Mouse (Mus musculus) CH12.LX (cell line): ENCODE measurements around the gene Ncoa3. TPM values are rescaled to one million over a fixed set of nuclear protein-coding genes. Genes with fewer than 3 reads are reported as not detected.

ENCODE experiments used
- DNase-seq: peaks from one replicate; pipeline ENCODE4 v3.0.0-alpha.2; 2013; ENCODE audit errors: extremely low read depth
- H3K27ac ChIP-seq: 2 replicates; pipeline ENCODE4 v1.5.1; 2012; ENCODE audit warnings: low read depth, mild to moderate bottlenecking, control low read depth, moderate library complexity; ENCODE audit not compliant: insufficient read depth
- H3K27me3 ChIP-seq: replicated peaks from 2 replicates; pipeline ENCODE3; 2012; ENCODE audit warnings: inconsistent platforms
- H3K36me3 ChIP-seq, 2 experiments: replicated peaks in 1 of 2; 2 replicates each; pipeline versions ENCODE3 to v1.6.1; 2012; ENCODE audit warnings: inconsistent platforms in 1 of 2, low read length in 1 of 2, mild to moderate bottlenecking in 1 of 2, mixed read lengths in 1 of 2, moderate library complexity in 1 of 2; ENCODE audit not compliant: control insufficient read depth in 1 of 2, insufficient read depth in 1 of 2
- H3K4me1 ChIP-seq, 2 experiments: 2 replicates each; pipeline ENCODE4 v1.6.1; 2012; ENCODE audit warnings: inconsistent platforms in 1 of 2, moderate library complexity in 1 of 2; ENCODE audit not compliant: insufficient read depth in 2 of 2, control insufficient read depth in 1 of 2
- H3K4me2 ChIP-seq: 2 replicates; pipeline ENCODE4 v1.6.1; 2012; ENCODE audit warnings: low read depth, mild to moderate bottlenecking, control low read depth; ENCODE audit not compliant: poor library complexity, insufficient read depth, severe bottlenecking
- H3K4me3 ChIP-seq, 3 experiments: fragments of 150-350 bp in 1 of 3; sonication (generic) in 1 of 3; replicated peaks in 1 of 3; 2 replicates each; pipeline versions ENCODE3 to v1.5.1; 2011 to 2012; ENCODE audit warnings: low read depth in 2 of 3, low read length in 2 of 3, mild to moderate bottlenecking in 2 of 3, moderate library complexity in 2 of 3, control low read depth in 1 of 3, improper control_type of control experiment in 1 of 3, inconsistent platforms in 1 of 3, mixed read lengths in 1 of 3; ENCODE audit not compliant: poor library complexity in 1 of 3
- H3K79me2 ChIP-seq: replicated peaks from 2 replicates; pipeline ENCODE4 v1.6.1; 2012; ENCODE audit warnings: mild to moderate bottlenecking, moderate library complexity; ENCODE audit not compliant: control insufficient read depth, poor library complexity, insufficient read depth, severe bottlenecking; ENCODE audit errors: extremely low read depth
- H3K9ac ChIP-seq: 2 replicates; pipeline ENCODE4 v1.6.1; 2012; ENCODE audit warnings: low read depth, mild to moderate bottlenecking, control low read depth, moderate library complexity; ENCODE audit not compliant: insufficient read depth
- H3K9me3 ChIP-seq: replicated peaks from 2 replicates; pipeline ENCODE3; 2012; ENCODE audit warnings: low read length, inconsistent platforms, mixed read lengths
- BHLHE40 ChIP-seq: IDR thresholded peaks from 2 replicates; pipeline ENCODE4 v1.6.1; 2011; ENCODE audit warnings: mild to moderate bottlenecking, low read depth, low read length, improper control_type of control experiment
- CHD1 ChIP-seq: IDR thresholded peaks from 2 replicates; pipeline ENCODE4 v1.6.1; 2012; ENCODE audit warnings: low read depth, low read length, improper control_type of control experiment, inconsistent platforms
- CHD2 ChIP-seq: IDR thresholded peaks from 2 replicates; pipeline ENCODE4 v1.6.1; 2011; ENCODE audit warnings: low read length, improper control_type of control experiment
- CTCF ChIP-seq, 2 experiments: IDR thresholded peaks in 1 of 2; conservative IDR thresholded peaks in 1 of 2; 2 replicates each; pipeline ENCODE4 v1.5.1; 2011 to 2012; ENCODE audit warnings: low read depth in 2 of 2, low read length in 2 of 2, improper control_type of control experiment in 1 of 2, inconsistent platforms in 1 of 2, mild to moderate bottlenecking in 1 of 2, moderate library complexity in 1 of 2
- E2F4 ChIP-seq: IDR thresholded peaks from 2 replicates; pipeline ENCODE4 v1.6.1; 2011; ENCODE audit warnings: low read depth, low read length, improper control_type of control experiment; ENCODE audit not compliant: insufficient replicate concordance
- EP300 ChIP-seq: IDR thresholded peaks from 2 replicates; pipeline ENCODE4 v1.6.1; 2011; ENCODE audit warnings: low read length, improper control_type of control experiment
- ETS1 ChIP-seq: conservative IDR thresholded peaks from 2 replicates; pipeline ENCODE4 v1.6.1; 2012; ENCODE audit warnings: low read depth, mild to moderate bottlenecking, inconsistent platforms, low read length, improper control_type of control experiment, moderate library complexity
- IRF4 ChIP-seq: IDR thresholded peaks from 2 replicates; pipeline ENCODE4 v1.6.1; 2014; ENCODE audit warnings: low read depth, mild to moderate bottlenecking, inconsistent platforms, low read length, improper control_type of control experiment
- JUND ChIP-seq: conservative IDR thresholded peaks from 2 replicates; pipeline ENCODE4 v1.6.1; 2011; ENCODE audit warnings: low read depth, low read length, improper control_type of control experiment
- MAFK ChIP-seq: IDR thresholded peaks from 2 replicates; pipeline ENCODE4 v1.6.1; 2011; ENCODE audit warnings: low read length, improper control_type of control experiment; ENCODE audit not compliant: insufficient replicate concordance
- MAX ChIP-seq: IDR thresholded peaks from 2 replicates; pipeline ENCODE4 v1.6.1; 2011; ENCODE audit warnings: low read length, improper control_type of control experiment
- MEF2A ChIP-seq: IDR thresholded peaks from 2 replicates; pipeline ENCODE4 v1.6.1; 2014; ENCODE audit warnings: low read depth, mild to moderate bottlenecking, inconsistent platforms, low read length, improper control_type of control experiment, borderline replicate concordance
- NELFE ChIP-seq: IDR thresholded peaks from 2 replicates; pipeline ENCODE4 v1.6.1; 2011; ENCODE audit warnings: low read depth, low read length, improper control_type of control experiment
- NRF1 ChIP-seq: IDR thresholded peaks from 2 replicates; pipeline ENCODE4 v1.6.1; 2014; ENCODE audit warnings: low read depth, mild to moderate bottlenecking, inconsistent platforms, low read length, improper control_type of control experiment, moderate library complexity
- RCOR1 ChIP-seq: conservative IDR thresholded peaks from 2 replicates; pipeline ENCODE4 v1.6.1; 2012; ENCODE audit warnings: low read depth, mild to moderate bottlenecking, inconsistent platforms, low read length, improper control_type of control experiment
- SMC3 ChIP-seq: IDR thresholded peaks from 2 replicates; pipeline ENCODE4 v1.6.1; 2011; ENCODE audit warnings: low read depth, low read length, improper control_type of control experiment
- TBP ChIP-seq: conservative IDR thresholded peaks from 2 replicates; pipeline ENCODE4 v1.6.1; 2011; ENCODE audit warnings: low read depth, low read length, improper control_type of control experiment
- USF1 ChIP-seq: IDR thresholded peaks from 2 replicates; pipeline ENCODE4 v1.6.1; 2014; ENCODE audit warnings: low read depth, mild to moderate bottlenecking, inconsistent platforms, low read length, improper control_type of control experiment
- ZC3H11A ChIP-seq: IDR thresholded peaks from 2 replicates; pipeline ENCODE4 v1.6.1; 2012; ENCODE audit warnings: low read depth, mild to moderate bottlenecking, inconsistent platforms, low read length, improper control_type of control experiment
- ZMIZ1 ChIP-seq: IDR thresholded peaks from 2 replicates; pipeline ENCODE4 v1.6.1; 2012; ENCODE audit warnings: low read depth, mild to moderate bottlenecking, inconsistent platforms, low read length, improper control_type of control experiment
- ZNF384 ChIP-seq: IDR thresholded peaks from 2 replicates; pipeline ENCODE4 v1.6.1; 2012; ENCODE audit warnings: low read depth, low read length, improper control_type of control experiment, inconsistent platforms
- dilution Hi-C: fragments of 300-500 bp; cut with MboI; formaldehyde crosslinking; loops from 2 replicates; pipeline ENCODE4 v1.14.3; 2020; ENCODE audit warnings: low sequenced_read_pairs; ENCODE audit not compliant: extremely low pct_unique_long_range_greater_than_20kb, extremely low pct_ligation_motif_present
- in situ Hi-C: fragments of 300-500 bp; cut with MboI; formaldehyde crosslinking; loops from 3 replicates; pipeline ENCODE4 v1.14.3; 2019; ENCODE audit warnings: low sequenced_read_pairs, low pct_ligation_motif_present, low pct_unique_long_range_greater_than_20kb, mixed read lengths
- polyA plus RNA-seq: library from polyadenylated mRNA; unstranded; fragments of >175 nt; gene quantifications from 2 replicates; pipeline ENCODE4 v1.2.1, GENCODE M21; 2012; ENCODE audit warnings: low read depth; ENCODE audit not compliant: insufficient read length
- total RNA-seq, 2 experiments: library from RNA; depleted of rRNA; stranded (reverse); fragments of 300-350 nt in 1 of 2; fragments of >200 nt in 1 of 2; gene quantifications; 2 replicates each; pipeline ENCODE4 v1.2.3; 2012 to 2014

Gene Ncoa3
- total and polyA plus RNA-seq, 3 experiments, result 13.4 to 21.9 (median 17.1) TPM

GRCm38 (mm10) chr2:166119992-166120391 is 127.6 kb downstream of the Ncoa3 start:
- no peak overlapping the region for H3K27ac ChIP-seq
- H3K4me2 ChIP-seq, result no peak overlapping the region
- dilution Hi-C loops (no loop called here), in situ Hi-C loops (no loop called here)
- TF ChIP-seq SMC3 (no peak), JUND (no peak), ETS1 (no peak), RCOR1 (no peak), ZMIZ1 (no peak), MEF2A (no peak), BHLHE40 (no peak), NRF1 (no peak), IRF4 (no peak), MAFK (no peak)
- no peak overlapping the region for H3K4me3 ChIP-seq
- no peaks in the 10 kb centered on the region for H3K36me3 ChIP-seq
- H3K27me3 ChIP-seq, result peaks cover 23% of the 10 kb centered on the region
- no peak overlapping the region for H3K9ac ChIP-seq
- peaks cover 7 to 14% of the 10 kb centered on the region in 2 experiments for H3K4me1 ChIP-seq
- H3K9me3 ChIP-seq, result no peaks in the 10 kb centered on the region
- DNase-seq, result no peak
- H3K79me2 ChIP-seq, result no peaks in the 10 kb centered on the region

- TF ChIP-seq MAX, result no peak
- no peak for TF ChIP-seq IRF4
- no peak for TF ChIP-seq E2F4
- no peak for TF ChIP-seq ZC3H11A
- TF ChIP-seq NELFE, result no peak
- TF ChIP-seq ZMIZ1, result no peak
- no peak for TF ChIP-seq CHD2
- TF ChIP-seq TBP, result no peak
- no peak for TF ChIP-seq EP300
- no peak for TF ChIP-seq CTCF (conservative IDR thresholded peaks at IDR 0.05 in 1 of 2, IDR thresholded peaks at IDR 0.05 in 1 of 2; ENCODE audit: low read depth in 2 of 2, low read length in 2 of 2)
- no peak for TF ChIP-seq ZNF384
- TF ChIP-seq CHD1, result no peak
- TF ChIP-seq USF1, result no peak
- peaks cover 1 to 9% of the 10 kb centered on the region in 2 experiments for H3K4me1 ChIP-seq
- peaks cover 39% of the 10 kb centered on the region for H3K27me3 ChIP-seq
- in situ Hi-C loops, result no loop called here
- no peaks in the 10 kb centered on the region for H3K79me2 ChIP-seq
- no peak overlapping the region for H3K4me2 ChIP-seq
- H3K4me3 ChIP-seq, result no peak overlapping the region
- dilution Hi-C loops, result no loop called here
- H3K36me3 ChIP-seq, result no peaks in the 10 kb centered on the region
- no peak for DNase-seq
- H3K9ac ChIP-seq, result no peak overlapping the region
- H3K9me3 ChIP-seq, result no peaks in the 10 kb centered on the region
- no peak overlapping the region for H3K27ac ChIP-seq
Measured at GRCm38 (mm10) chr2:166121681-166122355, 129.4 kb downstream of the Ncoa3 start.
